Mouse (Mus musculus): ENCODE measurements around the gene Gigyf1.
A peak's percentile ranks its signal among the peaks of the same experiment; 100 is the strongest.

Gigyf1 gene

DNA sequence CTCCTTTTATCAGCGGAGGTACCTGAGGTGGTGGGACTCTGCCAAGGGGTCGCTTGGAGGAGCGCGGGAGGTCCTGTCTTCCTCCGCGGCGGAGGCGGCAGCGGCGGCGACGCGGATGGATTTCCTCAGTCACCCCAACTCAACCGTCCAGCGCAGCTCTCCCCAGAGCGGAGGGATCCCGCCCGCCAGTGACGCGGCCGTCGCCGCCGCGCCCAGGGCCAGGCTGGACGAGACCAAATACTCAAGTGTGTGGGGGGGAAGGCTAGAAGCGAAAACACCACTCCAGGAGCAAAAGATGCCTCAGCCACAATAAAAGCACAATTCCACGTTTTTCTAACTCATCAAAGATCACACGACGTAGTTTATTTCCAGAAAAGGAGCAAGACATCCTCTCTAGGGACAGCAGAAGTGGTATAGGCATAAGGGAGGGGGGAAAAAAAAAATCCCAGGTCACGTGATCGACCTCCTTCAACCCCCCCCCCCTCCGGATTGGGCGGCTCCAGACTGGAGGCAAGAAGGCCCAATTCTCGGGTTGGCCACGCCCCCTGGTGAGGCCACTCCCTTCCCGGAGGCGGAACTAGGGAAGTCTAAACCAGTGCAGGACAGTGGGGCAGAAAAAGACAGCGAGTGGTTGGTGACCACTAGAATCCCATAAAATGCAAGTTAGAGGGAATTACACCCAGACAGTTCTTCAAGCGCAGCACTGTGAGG, 14.9 kb downstream of the Gigyf1 start, which contains the start of the genes Epo and Gnb2:
Epo (minus strand) TSS at position 126 of the 711 bp plus-strand sequence.
Gnb2 (minus strand) TSS at position 394 of the 711 bp plus-strand sequence.
- peak; percentile 99 for DNase-seq (ENCODE audit: low read depth, low spot score)

DNA sequence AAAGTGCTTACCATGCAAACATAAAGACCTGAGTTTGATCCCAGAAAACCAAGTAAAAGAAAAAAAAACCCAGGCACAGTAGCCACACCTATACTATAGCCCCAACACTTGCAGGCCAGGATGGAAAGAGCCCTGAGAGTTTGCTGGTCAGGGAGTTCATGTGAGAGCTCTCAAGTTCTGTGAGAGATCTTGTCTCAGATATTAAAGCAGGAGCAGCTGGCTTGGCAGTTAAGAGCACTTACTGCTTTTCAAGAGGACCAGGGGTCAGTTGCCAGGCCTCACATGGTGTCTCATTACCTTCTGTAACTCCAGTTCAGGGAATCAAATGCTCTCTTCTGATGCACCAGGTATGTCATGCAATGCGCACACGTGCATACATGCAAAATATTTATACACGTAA, 16.4 kb downstream of the Gigyf1 start:
- DNase-seq (ENCODE audit: low read depth, low spot score) = no peak

DNA sequence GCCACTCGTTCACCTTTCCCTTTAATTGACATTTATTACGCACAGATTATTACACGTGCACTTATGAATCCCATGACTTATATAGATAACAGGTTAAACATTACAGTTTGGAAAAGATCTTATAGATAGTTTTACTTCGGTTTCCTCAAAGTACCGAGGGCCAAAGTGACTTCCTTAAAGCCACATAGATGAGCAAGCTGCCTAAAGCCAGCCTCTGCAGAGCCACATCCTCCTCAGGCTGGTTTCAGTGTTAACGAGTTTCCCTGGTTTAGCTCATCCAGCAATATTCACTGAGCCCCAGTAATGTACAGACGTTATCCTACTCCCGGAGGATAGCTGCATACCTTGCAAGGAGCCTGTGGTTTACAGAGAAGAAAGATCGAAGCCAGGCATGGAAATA, 17.0 kb downstream of the Gigyf1 start:
- DNase-seq (ENCODE audit: low read depth, low spot score) = no peak

GRCm38 (mm10) chr5:137537461-137537860, 19.1 kb downstream of the Gigyf1 start:
- DNase-seq (ENCODE audit: low read depth, low spot score) = no peak

GRCm38 (mm10) chr5:137539291-137539801, 21.0 kb downstream of the Gigyf1 start:
- DNase-seq (ENCODE audit: low read depth, low spot score) = no peak

DNA sequence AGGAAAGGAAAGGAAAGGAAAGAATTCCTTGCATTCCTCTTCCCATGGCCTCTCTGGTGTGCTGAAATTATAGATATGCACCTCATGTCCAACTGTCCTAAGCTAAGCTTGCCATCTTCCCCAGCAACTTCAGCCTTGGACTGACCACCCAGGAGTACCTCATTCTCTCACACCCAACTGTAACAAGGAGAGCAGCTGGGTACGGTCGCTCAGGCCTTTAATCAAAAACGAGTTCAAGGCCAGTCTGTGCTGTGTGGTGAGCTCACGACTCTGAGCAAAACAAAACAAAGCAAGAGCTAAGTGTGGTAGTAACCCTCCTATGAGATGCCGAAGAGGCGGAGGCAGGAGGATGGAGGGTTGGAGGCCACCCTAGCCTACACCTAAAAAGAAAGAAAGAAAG, 22.6 kb downstream of the Gigyf1 start:
- DNase-seq (ENCODE audit: low read depth, low spot score) = no peak

GRCm38 (mm10) chr5:137541768-137542540, 23.6 kb downstream of the Gigyf1 start:
- no peak for DNase-seq (ENCODE audit: low read depth, low spot score)

- no peak for DNase-seq (ENCODE audit: low read depth, low spot score)
Observed at GRCm38 (mm10) chr5:137544926-137545325, 26.6 kb downstream of the Gigyf1 start.

- no peak for DNase-seq (ENCODE audit: low read depth, low spot score)
Observed at GRCm38 (mm10) chr5:137545596-137545995, 27.2 kb downstream of the Gigyf1 start.

DNA sequence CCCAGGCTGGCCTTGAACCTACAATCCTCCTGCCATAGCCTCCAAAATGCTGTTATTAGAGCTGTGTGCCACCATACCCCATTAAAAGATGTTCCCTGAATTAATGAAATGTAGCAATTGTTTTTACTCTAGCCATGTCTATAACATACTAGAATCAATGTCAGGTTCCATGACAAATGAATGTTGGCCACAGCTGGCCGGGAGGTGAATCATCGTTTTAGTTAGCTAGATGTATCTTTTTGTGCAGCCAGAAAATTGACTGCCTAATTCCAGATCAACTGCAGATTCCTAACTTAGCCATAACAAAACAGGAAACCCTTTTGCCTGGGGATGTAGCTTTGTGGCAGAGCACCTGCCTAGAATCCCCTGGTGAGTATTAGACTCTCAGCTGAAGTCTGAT, 31.5 kb downstream of the Gigyf1 start:
- DNase-seq (ENCODE audit: low read depth, low spot score) = no peak

DNA sequence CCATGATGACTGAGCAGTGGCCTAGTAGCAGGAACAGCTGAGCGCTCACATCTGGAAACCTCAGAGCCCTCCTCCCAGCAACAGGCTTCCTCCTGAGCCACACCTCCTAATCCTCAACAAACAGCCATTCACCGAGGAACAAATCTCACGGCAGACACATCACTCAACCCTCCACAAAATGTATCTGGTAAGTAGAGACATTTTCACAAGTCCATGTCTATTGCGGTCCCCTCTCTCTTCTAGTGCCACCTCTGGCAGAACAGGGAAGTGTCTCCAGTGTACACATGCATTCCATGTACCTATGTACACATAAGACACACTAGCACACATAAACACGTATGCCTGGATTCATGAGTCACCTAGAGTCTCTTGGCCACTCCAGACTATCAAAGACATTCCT, 32.8 kb downstream of the Gigyf1 start:
- no peak for DNase-seq (ENCODE audit: low read depth, low spot score)

GRCm38 (mm10) chr5:137553000-137553399, 34.7 kb downstream of the Gigyf1 start:
- no peak for DNase-seq (ENCODE audit: low read depth, low spot score)

- peak; percentile 83 for DNase-seq (ENCODE audit: low read depth, low spot score)
Observed at GRCm38 (mm10) chr5:137553411-137553837, 35.1 kb downstream of the Gigyf1 start, which contains the start of gene Actl6b. TSS of gene Actl6b (plus strand) at chr5:137553517.

DNA sequence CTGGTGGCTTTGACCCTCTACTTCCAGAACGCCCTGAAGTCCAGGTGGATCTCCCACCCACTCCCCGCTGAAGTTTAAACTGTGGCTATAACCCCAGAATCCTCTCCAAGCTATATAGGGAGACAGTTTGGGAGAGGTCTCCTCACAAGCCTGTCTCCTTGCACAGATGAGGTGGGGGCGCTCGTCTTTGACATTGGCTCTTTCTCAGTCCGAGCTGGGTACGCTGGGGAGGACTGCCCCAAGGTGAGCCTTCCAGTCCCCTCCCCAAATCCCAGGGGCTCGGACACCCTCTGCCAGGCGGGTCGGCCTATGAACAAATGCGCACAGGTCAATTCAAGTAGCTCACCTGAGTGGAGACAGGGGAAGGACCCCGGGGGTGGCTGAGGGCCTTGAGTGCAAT, 35.5 kb downstream of the Gigyf1 start:
- no peak for DNase-seq (ENCODE audit: low read depth, low spot score)

- no peak for DNase-seq (ENCODE audit: low read depth, low spot score)
Observed at GRCm38 (mm10) chr5:137561556-137561955, 43.2 kb downstream of the Gigyf1 start.

GRCm38 (mm10) chr5:137562965-137563364, 44.6 kb downstream of the Gigyf1 start:
- DNase-seq (ENCODE audit: low read depth, low spot score) = no peak

DNA sequence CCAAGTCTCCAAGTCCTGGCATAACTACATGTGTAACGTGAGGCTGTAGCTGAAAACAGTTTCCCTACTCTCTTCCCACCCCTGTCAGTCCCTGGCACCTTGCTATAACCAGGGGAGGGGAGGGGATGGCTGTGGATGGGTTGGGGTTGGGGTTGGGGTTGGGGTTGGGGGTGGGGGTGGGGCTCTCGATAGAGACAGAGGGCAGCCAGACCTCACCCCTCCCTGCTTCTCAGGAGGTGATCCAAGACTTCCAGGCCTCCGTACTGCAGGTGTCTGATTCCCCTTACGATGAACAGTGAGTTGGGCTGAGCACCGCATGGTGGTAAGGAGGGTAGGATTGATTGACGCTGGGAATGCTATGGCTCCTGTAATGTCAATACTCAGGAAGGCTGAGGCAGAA, 47.4 kb downstream of the Gigyf1 start:
- DNase-seq (ENCODE audit: low read depth, low spot score) = no peak

GRCm38 (mm10) chr5:137566416-137566815, 48.1 kb downstream of the Gigyf1 start:
- no peak for DNase-seq (ENCODE audit: low read depth, low spot score)

DNA sequence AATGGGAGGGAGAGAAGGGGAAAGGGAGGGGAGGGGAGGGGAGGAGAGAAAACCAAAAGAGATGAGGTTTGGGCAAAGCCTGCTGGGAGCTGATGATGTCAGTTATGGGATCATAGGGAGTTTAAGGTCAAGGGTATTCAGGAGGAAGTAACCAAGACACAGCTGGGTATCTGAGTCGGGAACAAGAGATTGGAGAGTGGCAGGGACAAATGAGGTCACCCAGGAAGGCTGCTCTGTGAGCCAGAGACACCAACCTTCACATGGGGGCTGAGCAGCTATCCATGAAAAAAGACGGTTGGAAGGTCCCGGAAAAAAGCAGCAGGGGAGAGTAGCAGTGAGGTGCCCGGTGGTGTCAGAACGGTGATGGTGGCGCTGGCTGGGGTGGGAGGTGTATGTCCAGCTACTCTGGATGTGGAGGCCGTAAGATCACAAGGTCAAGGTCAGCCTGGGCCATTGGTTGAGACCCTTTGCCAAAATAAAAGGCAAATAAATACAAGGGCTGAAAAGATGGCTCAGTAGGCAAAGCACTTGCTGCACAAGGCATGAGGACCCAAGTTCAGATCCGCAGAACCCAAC, 50.0 kb downstream of the Gigyf1 start:
- no peak for DNase-seq (ENCODE audit: low read depth, low spot score)

DNA sequence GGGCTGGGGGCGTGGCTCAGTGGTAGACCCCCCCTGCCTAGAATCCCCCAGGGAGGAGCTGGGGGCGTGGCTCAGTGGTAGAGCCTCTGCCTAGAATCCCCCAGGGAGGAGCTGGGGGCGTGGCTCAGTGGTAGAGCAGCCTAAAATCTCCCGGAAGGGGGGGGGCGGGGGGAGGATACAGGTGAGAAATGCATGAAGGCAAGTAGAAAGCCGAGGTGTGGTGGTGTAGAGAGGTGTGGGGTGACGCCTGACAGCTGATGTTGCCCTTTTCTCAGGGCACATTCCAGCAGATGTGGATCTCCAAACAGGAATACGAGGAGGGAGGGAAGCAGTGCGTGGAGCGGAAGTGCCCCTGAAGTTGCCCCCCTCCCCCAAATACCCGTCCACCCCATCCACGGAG, 50.7 kb downstream of the Gigyf1 start:
- no peak for DNase-seq (ENCODE audit: low read depth, low spot score)

DNA sequence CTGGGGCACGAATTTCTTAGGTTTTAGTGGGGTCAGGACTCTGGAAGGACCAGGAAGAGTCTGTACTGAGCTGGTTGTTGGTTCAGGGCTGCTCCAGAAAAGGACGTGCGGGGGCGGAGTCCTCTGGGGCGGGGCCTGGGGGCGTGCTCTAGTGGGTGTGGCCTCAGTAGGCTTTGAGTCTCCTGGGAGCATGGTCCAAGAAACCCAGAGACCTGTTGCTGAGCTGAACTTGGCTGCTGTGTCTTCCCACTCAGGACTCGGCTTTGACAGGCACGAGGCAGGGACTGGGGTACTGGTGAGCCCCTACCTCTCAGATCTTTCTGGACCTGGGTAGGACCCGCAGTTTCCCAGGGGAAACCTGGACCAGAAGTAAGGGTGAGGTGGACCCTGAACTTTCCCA, 51.3 kb downstream of the Gigyf1 start, which contains the start of gene Tfr2:
Tfr2 (plus strand) TSS at position 176 of the 400 bp plus-strand sequence.
- no peak for DNase-seq (ENCODE audit: low read depth, low spot score)

- DNase-seq (ENCODE audit: low read depth, low spot score) = no peak
Observed at GRCm38 (mm10) chr5:137570181-137570580, 51.8 kb downstream of the Gigyf1 start.

Measured in mesoderm, embryonic 11.5 days (tissue).